Mouse (Mus musculus) left cerebral cortex, adult 2 months (tissue): ENCODE measurements around the gene Csnk1e. TPM values are rescaled to one million over a fixed set of nuclear protein-coding genes. Genes with fewer than 3 reads are reported as not detected.
"Not testable (repeated sequence)": the region's sequence is repeated elsewhere in the genome, so short reads cannot be mapped to it uniquely, and the experiment has no call there.

ENCODE experiments used
- DNase-seq, 2 experiments: peaks; one replicate each; pipeline ENCODE4 v3.0.0; 2021 to 2022; ENCODE audit warnings: low spot score in 2 of 2, mixed read lengths in 1 of 2; ENCODE audit errors: extremely low spot score in 1 of 2
- H3K27ac ChIP-seq: fragments of 200-600 bp; 2 replicates; pipeline ENCODE4 v1.8.1; 2022
- H3K4me3 ChIP-seq: fragments of 200-600 bp; 2 replicates; pipeline ENCODE4 v1.8.1; 2022
- CTCF ChIP-seq: fragments of 200-600 bp; IDR thresholded peaks from 2 replicates; pipeline ENCODE4 v1.8.1; 2022; ENCODE audit warnings: antibody characterized with exemption, mild to moderate bottlenecking, moderate library complexity
- intact Hi-C: fragments of 180-260 bp; cut with DNase I; formaldehyde crosslinking; loops from one replicate; pipeline ENCODE4 v1.15.1; 2025
- total RNA-seq, 2 experiments: library from RNA; stranded (reverse); gene quantifications; 2 replicates each; pipeline ENCODE4 v1.2.3; 2021

Csnk1e gene
- total RNA-seq, 2 experiments from 2014 or later, result 153 to 159 TPM

DNA sequence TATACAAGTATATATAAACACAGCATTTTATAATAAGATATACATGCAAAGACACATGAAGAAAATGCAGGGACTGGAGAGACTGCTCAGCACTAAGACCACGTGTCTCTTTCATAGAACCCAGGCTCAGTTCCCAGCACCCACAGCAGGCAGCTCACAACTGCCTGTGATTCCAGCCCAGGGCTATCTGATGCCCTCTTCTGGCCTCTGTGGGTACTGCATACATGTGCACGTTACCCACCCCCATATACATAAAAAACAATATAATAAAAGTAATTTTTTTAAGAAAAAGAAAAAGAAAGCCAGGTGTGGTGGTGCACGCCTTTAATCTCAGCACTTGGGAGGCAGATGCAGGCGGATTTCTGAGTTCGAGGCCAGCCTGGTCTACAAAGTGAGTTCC, 17.7 kb upstream of the Csnk1e start:
- peak; percentile 40 for TF ChIP-seq CTCF
- H3K4me3 ChIP-seq, result no peak overlapping the region
- intact Hi-C loops, result loop anchor here (5.0 kb wide), 1 partner anchor 134 kb away; the partner anchor contains the start of gene Dmc1
- no peak overlapping the region for H3K27ac ChIP-seq
- DNase-seq, result no peak

GRCm38 (mm10) chr15:79471095-79471494, 15.7 kb upstream of the Csnk1e start:
- no peak for TF ChIP-seq CTCF
- intact Hi-C loops, result loop anchor here (2.0 to 5.0 kb wide), 2 partner anchors 32 to 136 kb away; partner anchors contain the start of gene Dmc1
- Histone ChIP-seq H3K4me3 (no peak overlapping the region), H3K27ac (no peak overlapping the region)
- peak in 1 of 2 experiments; percentile 53 for DNase-seq

DNA sequence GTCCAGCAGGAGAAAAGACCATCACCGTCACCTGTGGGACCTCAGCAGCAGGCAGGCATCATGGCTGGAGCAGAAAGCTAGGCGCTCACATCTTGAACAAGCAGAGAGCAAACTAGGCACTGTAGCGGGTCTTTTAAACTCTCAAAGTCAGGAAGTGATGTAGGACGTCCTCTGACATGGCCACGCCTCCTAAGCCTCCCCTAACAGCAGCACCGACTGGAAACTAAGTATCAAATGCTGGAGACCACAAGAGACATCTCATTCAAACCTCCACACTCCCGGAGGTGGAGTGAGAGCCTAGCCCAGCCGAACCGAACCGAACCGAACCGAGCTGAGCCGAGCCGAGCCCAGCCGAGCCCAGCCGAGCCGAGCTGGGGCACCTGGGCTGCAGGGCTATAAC, 15.2 kb upstream of the Csnk1e start:
- no peak for DNase-seq
- H3K4me3 ChIP-seq, result no peak overlapping the region
- no peak for TF ChIP-seq CTCF
- H3K27ac ChIP-seq, result no peak overlapping the region
- intact Hi-C loops, result loop anchor here (2.0 to 5.0 kb wide), 2 partner anchors 32 to 137 kb away; partner anchors contain the start of gene Dmc1

GRCm38 (mm10) chr15:79469577-79469976, 14.2 kb upstream of the Csnk1e start:
- no peak for TF ChIP-seq CTCF
- intact Hi-C loops, result loop anchor here (5.0 kb wide), 1 partner anchor 67 kb away; the partner anchor contains the start of gene Tmem184b
- no peak for DNase-seq
- H3K27ac ChIP-seq, result no peak overlapping the region
- H3K4me3 ChIP-seq, result no peak overlapping the region

- TF ChIP-seq CTCF, result peak; percentile 99
- peak; percentile 83 to 90 for DNase-seq
- intact Hi-C loops, result loop anchor here (1.0 to 5.0 kb wide), 3 partner anchors 64 to 223 kb away; partner anchors contain the start of gene Tmem184b
- Histone ChIP-seq H3K27ac (no peak overlapping the region), H3K4me3 (no peak overlapping the region)
These were observed 11.4 kb upstream of the Csnk1e start for GRCm38 (mm10) chr15:79466601-79467286.

GRCm38 (mm10) chr15:79456546-79456945, 1.2 kb upstream of the Csnk1e start:
- intact Hi-C loops, result no loop called here
- no peak for TF ChIP-seq CTCF
- Histone ChIP-seq H3K27ac (no peak overlapping the region), H3K4me3 (no peak overlapping the region)
- no peak for DNase-seq

DNA sequence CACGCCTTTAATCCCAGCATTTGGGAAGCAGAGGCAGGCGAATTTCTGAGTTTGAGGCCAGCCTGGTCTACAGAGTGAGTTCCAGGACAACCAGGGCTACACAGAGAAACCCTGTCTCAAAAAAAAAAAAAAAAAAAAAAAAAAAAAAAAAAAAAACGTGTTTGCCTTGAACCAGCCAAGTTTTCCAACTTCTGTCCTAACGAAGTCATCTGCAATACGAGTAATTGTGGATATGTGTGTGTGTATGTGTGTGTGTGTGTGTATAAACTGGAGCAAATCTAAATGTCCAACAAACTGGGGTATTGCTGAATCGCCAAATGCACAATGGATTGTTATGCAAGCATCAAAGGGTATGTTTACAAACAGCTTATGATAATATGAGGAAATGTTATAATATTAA, 738 bp upstream of the Csnk1e start:
- H3K27ac ChIP-seq, intact Hi-C loops, H3K4me3 ChIP-seq, DNase-seq: not testable (repeated sequence)

GRCm38 (mm10) chr15:79453831-79454230, 1.5 kb downstream of the Csnk1e start:
- no peak for DNase-seq
- no peak for TF ChIP-seq CTCF
- intact Hi-C loops, result loop anchor here (5.0 kb wide), 1 partner anchor 192 kb away; no protein-coding TSS in a partner anchor
- no peak overlapping the region for H3K27ac ChIP-seq
- no peak overlapping the region for H3K4me3 ChIP-seq

DNA sequence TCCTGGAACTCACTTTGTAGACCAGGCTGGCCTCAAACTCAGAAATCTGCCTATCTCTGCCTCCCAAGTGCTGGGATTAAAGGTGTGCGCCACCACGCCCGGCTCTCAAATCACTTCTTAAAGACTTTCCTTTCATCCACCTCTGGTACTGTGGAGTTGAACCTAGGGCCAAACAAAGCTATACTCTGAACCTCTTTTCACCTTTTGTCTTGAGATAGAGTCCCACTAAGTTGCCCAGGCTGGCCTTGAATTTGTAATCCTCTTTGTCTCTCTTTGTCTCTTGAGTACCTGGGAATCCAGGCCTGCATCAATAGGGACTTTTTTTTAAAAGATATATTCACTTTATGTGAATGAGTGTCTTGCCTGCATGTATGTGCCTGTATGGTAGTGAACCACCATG, 7.3 kb downstream of the Csnk1e start:
- intact Hi-C loops, result no loop called here
- no peak for DNase-seq
- Histone ChIP-seq H3K4me3 (no peak overlapping the region), H3K27ac (no peak overlapping the region)
- TF ChIP-seq CTCF, result no peak

DNA sequence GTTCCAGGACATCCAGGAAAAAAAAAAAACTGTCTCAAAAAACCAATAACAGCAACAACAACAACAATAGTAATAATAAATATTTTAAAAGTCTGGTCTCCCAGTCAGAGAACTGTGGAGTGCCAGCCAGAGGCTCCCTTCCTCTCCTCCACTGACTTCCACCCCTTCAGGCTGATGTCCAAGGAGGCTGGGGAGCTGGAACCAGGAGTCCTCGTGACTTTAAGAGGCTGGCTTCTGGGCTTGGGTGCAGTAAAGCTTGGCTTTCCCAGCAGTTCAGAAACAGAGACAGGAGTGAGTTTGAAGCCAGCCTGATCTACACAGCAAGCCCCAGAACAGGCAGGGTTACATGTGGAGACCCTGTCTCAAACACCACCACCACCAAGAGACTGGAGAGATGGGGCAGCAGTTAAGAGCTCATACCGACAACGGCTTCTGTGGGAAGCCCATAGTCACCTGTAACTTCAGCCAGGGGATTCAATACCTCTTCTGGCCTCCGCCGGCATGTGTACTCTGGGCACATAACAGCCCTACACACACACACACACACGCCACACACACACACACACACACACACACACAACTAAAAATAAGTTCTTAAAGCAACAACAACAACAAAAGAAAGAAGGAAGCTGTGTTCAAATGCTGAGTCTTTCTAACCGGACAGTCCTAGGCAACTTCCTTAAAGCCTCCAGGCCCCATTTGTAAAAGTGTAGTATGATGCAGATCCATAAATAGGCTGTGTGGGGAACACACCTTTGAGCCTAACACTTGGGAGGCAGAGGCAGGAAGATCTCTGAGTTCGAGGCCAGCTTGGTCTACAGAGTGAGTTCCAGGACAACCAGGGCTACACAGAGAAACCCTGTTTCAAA, 9.3 kb downstream of the Csnk1e start:
- no peak for TF ChIP-seq CTCF
- Histone ChIP-seq H3K4me3 (no peak overlapping the region), H3K27ac (no peak overlapping the region)
- intact Hi-C loops, result no loop called here
- DNase-seq, result no peak

- intact Hi-C loops, result loop anchor here (2.0 kb wide), 1 partner anchor 61 kb away; the partner anchor contains the start of gene Kcnj4
- TF ChIP-seq CTCF, result no peak
- DNase-seq, result peak in 1 of 2 experiments; percentile 70
- H3K4me3 ChIP-seq, result no peak overlapping the region
- H3K27ac ChIP-seq, result peak overlapping the region; percentile 57; the same call in 1 of the 2 replicates
These were observed 11.4 kb downstream of the Csnk1e start for GRCm38 (mm10) chr15:79443856-79444410.
